Mouse (Mus musculus): ENCODE results near the gene Prkce. TPM values are rescaled to one million over a fixed set of nuclear protein-coding genes. Genes with fewer than 3 reads are reported as not detected.

Prkce gene
- polyA plus RNA-seq, 1 experiment from 2014 or later, result 9.0 TPM

- no peak for ATAC-seq (ENCODE audit: insufficient number of reproducible peaks, insufficient read depth, low FRiP score, low TSS enrichment, low read depth)
- Histone ChIP-seq H3K27ac (no peak overlapping the region), H3K27me3 (no peaks in the 10 kb centered on the region), H3K9ac (no peak overlapping the region), H3K4me2 (no peak overlapping the region), H3K4me3 (no peak overlapping the region), H3K36me3 (no peaks in the 10 kb centered on the region), H3K4me1 (peaks cover 7% of the 10 kb centered on the region; the same call in 1 of the 2 replicates), H3K9me3 (no peaks in the 10 kb centered on the region)
- 85% methylated on average over 17 of the region's 17 CpGs for WGBS
Measured at GRCm38 (mm10) chr17:86208057-86208820, 40.7 kb downstream of the Prkce start.

DNA sequence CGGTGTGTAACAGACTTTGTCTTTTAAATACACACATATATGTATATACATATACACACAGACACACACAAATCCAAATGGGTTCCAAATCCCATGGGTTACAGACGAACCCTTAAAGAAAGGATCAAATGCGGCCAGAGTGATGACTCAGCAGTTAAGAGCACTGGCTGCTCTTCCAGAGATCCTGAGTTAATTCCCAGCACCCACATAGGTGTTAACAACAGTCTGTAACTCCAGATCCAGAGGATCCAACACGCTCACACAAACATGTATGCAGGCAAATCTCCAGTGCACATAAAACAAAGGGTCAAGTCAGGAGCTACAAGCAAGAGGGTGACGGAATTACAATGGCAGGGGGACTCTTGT, 41.2 kb downstream of the Prkce start:
- H3K36me3 ChIP-seq, result no peaks in the 10 kb centered on the region
- H3K27me3 ChIP-seq, result no peaks in the 10 kb centered on the region
- H3K4me2 ChIP-seq, result no peak overlapping the region
- H3K27ac ChIP-seq, result no peak overlapping the region
- WGBS, result 89% methylated on average over 5 of the region's 5 CpGs
- ATAC-seq (ENCODE audit: insufficient number of reproducible peaks, insufficient read depth, low FRiP score, low TSS enrichment, low read depth), result no peak
- H3K4me1 ChIP-seq, result peaks cover 1% of the 10 kb centered on the region; the same call in 1 of the 2 replicates
- no peak overlapping the region for H3K9ac ChIP-seq
- H3K4me3 ChIP-seq, result no peak overlapping the region
- H3K9me3 ChIP-seq, result no peaks in the 10 kb centered on the region

DNA sequence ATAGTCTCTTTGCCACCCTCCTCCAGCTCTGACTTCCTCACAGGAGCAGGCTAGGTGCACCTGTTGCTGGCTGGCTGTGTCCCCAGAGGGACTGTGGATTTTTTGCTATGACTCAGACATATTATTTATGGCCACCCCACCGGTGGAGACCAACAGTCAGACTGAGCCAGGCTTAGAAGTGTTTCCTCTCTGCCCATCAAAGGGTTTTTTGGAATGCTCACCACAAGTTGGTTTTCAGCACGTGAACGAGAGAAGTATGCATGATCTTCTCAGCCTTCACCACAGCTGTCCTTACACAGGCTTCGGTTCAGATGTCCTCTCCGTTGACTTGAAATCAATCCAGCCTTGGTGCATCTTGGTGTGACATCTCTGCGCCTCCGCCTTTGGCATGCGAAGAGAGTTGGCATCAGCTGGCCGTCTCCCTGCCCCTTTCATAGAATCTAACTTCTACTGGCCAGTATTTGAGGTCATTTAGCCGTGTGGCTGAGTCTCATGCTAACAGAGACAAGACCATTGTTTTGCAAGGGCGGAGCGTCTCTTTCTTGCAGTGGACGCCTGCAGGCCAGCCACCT, 42.2 kb downstream of the Prkce start:
- ATAC-seq (ENCODE audit: insufficient number of reproducible peaks, insufficient read depth, low FRiP score, low TSS enrichment, low read depth), result no peak
- H3K9me3 ChIP-seq, result no peaks in the 10 kb centered on the region
- no peaks in the 10 kb centered on the region; the same call in 1 of the 2 replicates for H3K4me1 ChIP-seq
- H3K27ac ChIP-seq, result no peak overlapping the region
- WGBS, result 85% methylated on average over 13 of the region's 13 CpGs
- no peaks in the 10 kb centered on the region for H3K36me3 ChIP-seq
- H3K27me3 ChIP-seq, result no peaks in the 10 kb centered on the region
- H3K4me2 ChIP-seq, result no peak overlapping the region
- no peak overlapping the region for H3K9ac ChIP-seq
- no peak overlapping the region for H3K4me3 ChIP-seq

GRCm38 (mm10) chr17:86212204-86212603, 44.6 kb downstream of the Prkce start:
- H3K4me2 ChIP-seq, result no peak overlapping the region
- no peaks in the 10 kb centered on the region for H3K27me3 ChIP-seq
- H3K4me1 ChIP-seq, result no peaks in the 10 kb centered on the region
- H3K9ac ChIP-seq, result no peak overlapping the region
- no peaks in the 10 kb centered on the region for H3K9me3 ChIP-seq
- no peak overlapping the region for H3K27ac ChIP-seq
- ATAC-seq (ENCODE audit: insufficient number of reproducible peaks, insufficient read depth, low FRiP score, low TSS enrichment, low read depth), result no peak
- 96% methylated on average over 3 of the region's 3 CpGs for WGBS
- H3K36me3 ChIP-seq, result no peaks in the 10 kb centered on the region
- no peak overlapping the region for H3K4me3 ChIP-seq

DNA sequence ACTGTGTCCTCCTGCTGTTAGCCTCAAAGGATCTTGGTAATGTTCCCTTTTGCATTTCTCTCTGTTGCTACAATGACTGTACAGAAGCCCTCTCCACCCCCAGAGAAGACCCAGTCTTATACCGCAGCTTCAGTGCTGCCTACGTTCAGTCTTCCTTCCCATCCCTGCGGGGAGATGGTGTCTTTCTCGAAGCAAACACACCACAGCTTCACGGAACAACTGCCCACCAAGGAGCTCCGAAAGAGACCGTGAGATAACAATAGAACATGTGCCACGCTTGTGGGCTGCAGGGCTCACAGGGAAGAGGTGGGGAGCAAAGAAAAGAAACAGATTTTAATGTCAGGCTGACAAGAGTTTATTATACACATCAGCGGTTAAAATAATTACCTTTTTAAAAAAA, 46.7 kb downstream of the Prkce start:
- Histone ChIP-seq H3K4me2 (no peak overlapping the region), H3K9me3 (no peaks in the 10 kb centered on the region), H3K36me3 (no peaks in the 10 kb centered on the region), H3K27me3 (no peaks in the 10 kb centered on the region), H3K9ac (no peak overlapping the region), H3K27ac (no peak overlapping the region), H3K4me3 (no peak overlapping the region), H3K4me1 (no peaks in the 10 kb centered on the region)
- 61% methylated on average over 9 of the region's 9 CpGs for WGBS
- ATAC-seq (ENCODE audit: insufficient number of reproducible peaks, insufficient read depth, low FRiP score, low TSS enrichment, low read depth), result no peak

- no peak overlapping the region for H3K4me2 ChIP-seq
- H3K4me1 ChIP-seq, result no peaks in the 10 kb centered on the region
- no peak for ATAC-seq (ENCODE audit: insufficient number of reproducible peaks, insufficient read depth, low FRiP score, low TSS enrichment, low read depth)
- no peaks in the 10 kb centered on the region for H3K27me3 ChIP-seq
- H3K27ac ChIP-seq, result no peak overlapping the region
- H3K9ac ChIP-seq, result no peak overlapping the region
- H3K36me3 ChIP-seq, result no peaks in the 10 kb centered on the region
- no peak overlapping the region for H3K4me3 ChIP-seq
- 79% methylated on average over 14 of the region's 14 CpGs for WGBS
- no peaks in the 10 kb centered on the region for H3K9me3 ChIP-seq
Measured at GRCm38 (mm10) chr17:86214741-86215140, 47.2 kb downstream of the Prkce start.

DNA sequence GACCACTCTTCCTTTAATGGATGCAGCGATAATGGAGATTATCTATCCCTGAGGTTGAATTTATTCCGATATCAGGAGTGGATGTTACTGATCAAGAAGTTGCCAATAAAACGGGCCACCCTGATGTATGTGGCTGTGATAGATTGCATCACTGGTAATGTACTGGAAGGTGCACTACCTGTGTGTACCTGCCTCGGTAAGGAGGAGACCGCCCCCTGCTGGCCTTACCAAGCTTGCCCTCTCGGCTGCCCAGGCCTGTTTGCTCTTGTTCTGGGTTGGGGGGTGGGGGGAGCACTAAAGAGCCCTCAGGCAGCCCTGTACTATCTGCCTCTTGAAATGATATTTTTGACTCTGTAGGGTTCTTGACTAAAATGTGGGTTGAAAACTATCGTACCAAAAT, 48.2 kb downstream of the Prkce start:
- no peak for ATAC-seq (ENCODE audit: insufficient number of reproducible peaks, insufficient read depth, low FRiP score, low TSS enrichment, low read depth)
- WGBS, result 77% methylated on average over 7 of the region's 7 CpGs
- Histone ChIP-seq H3K9me3 (no peaks in the 10 kb centered on the region), H3K4me3 (no peak overlapping the region), H3K36me3 (no peaks in the 10 kb centered on the region), H3K9ac (no peak overlapping the region), H3K27me3 (no peaks in the 10 kb centered on the region), H3K4me2 (no peak overlapping the region), H3K27ac (no peak overlapping the region), H3K4me1 (no peaks in the 10 kb centered on the region)

GRCm38 (mm10) chr17:86217468-86217867, 49.9 kb downstream of the Prkce start:
- Histone ChIP-seq H3K4me2 (no peak overlapping the region), H3K4me1 (no peaks in the 10 kb centered on the region), H3K9me3 (no peaks in the 10 kb centered on the region), H3K4me3 (no peak overlapping the region), H3K9ac (no peak overlapping the region), H3K27ac (no peak overlapping the region), H3K36me3 (no peaks in the 10 kb centered on the region), H3K27me3 (no peaks in the 10 kb centered on the region)
- ATAC-seq (ENCODE audit: insufficient number of reproducible peaks, insufficient read depth, low FRiP score, low TSS enrichment, low read depth), result no peak
- 76% methylated on average over 5 of the region's 5 CpGs for WGBS

GRCm38 (mm10) chr17:86218553-86218952, 51.0 kb downstream of the Prkce start:
- H3K9ac ChIP-seq, result no peak overlapping the region
- 83% methylated on average over 11 of the region's 11 CpGs for WGBS
- H3K4me1 ChIP-seq, result no peaks in the 10 kb centered on the region
- H3K4me3 ChIP-seq, result no peak overlapping the region
- H3K27me3 ChIP-seq, result no peaks in the 10 kb centered on the region
- no peak for ATAC-seq (ENCODE audit: insufficient number of reproducible peaks, insufficient read depth, low FRiP score, low TSS enrichment, low read depth)
- no peaks in the 10 kb centered on the region for H3K9me3 ChIP-seq
- no peak overlapping the region for H3K4me2 ChIP-seq
- H3K27ac ChIP-seq, result no peak overlapping the region
- H3K36me3 ChIP-seq, result no peaks in the 10 kb centered on the region

GRCm38 (mm10) chr17:86225488-86226186, 58.1 kb downstream of the Prkce start:
- ATAC-seq (ENCODE audit: insufficient number of reproducible peaks, insufficient read depth, low FRiP score, low TSS enrichment, low read depth), result no peak
- WGBS, result 83% methylated on average over 10 of the region's 10 CpGs
- no peaks in the 10 kb centered on the region for H3K36me3 ChIP-seq

GRCm38 (mm10) chr17:86226198-86226597, 58.6 kb downstream of the Prkce start:
- 71% methylated on average over 8 of the region's 8 CpGs for WGBS
- Histone ChIP-seq H3K9ac (no peak overlapping the region), H3K9me3 (no peaks in the 10 kb centered on the region), H3K4me3 (no peak overlapping the region), H3K27ac (no peak overlapping the region), H3K27me3 (no peaks in the 10 kb centered on the region), H3K4me2 (no peak overlapping the region), H3K4me1 (no peaks in the 10 kb centered on the region; the same call in 1 of the 2 replicates), H3K36me3 (no peaks in the 10 kb centered on the region)
- no peak for ATAC-seq (ENCODE audit: insufficient number of reproducible peaks, insufficient read depth, low FRiP score, low TSS enrichment, low read depth)

More at GRCm38 (mm10) chr17:86225488-86226186, 58.1 kb downstream of the Prkce start:
- H3K9ac ChIP-seq, result no peak overlapping the region
- no peak overlapping the region for H3K4me3 ChIP-seq
- no peak overlapping the region for H3K4me2 ChIP-seq
- H3K9me3 ChIP-seq, result no peaks in the 10 kb centered on the region
- H3K4me1 ChIP-seq, result no peaks in the 10 kb centered on the region; the same call in 1 of the 2 replicates
- no peak overlapping the region for H3K27ac ChIP-seq
- H3K27me3 ChIP-seq, result no peaks in the 10 kb centered on the region

- Histone ChIP-seq H3K27ac (no peak overlapping the region), H3K36me3 (no peaks in the 10 kb centered on the region), H3K9ac (no peak overlapping the region), H3K4me2 (no peak overlapping the region), H3K27me3 (no peaks in the 10 kb centered on the region), H3K4me1 (peaks cover 3% of the 10 kb centered on the region; the same call in 1 of the 2 replicates), H3K9me3 (no peaks in the 10 kb centered on the region), H3K4me3 (no peak overlapping the region)
- no peak for ATAC-seq (ENCODE audit: insufficient number of reproducible peaks, insufficient read depth, low FRiP score, low TSS enrichment, low read depth)
- 80% methylated on average over 7 of the region's 7 CpGs for WGBS
Measured at GRCm38 (mm10) chr17:86226635-86227034, 59.0 kb downstream of the Prkce start.

Data from embryonic facial prominence, embryonic 13.5 days (tissue).